Mouse (Mus musculus) stomach, postnatal 0 days (tissue): ENCODE results near the gene Slk.

Experiments
- CTCF ChIP-seq: IDR thresholded peaks from 2 replicates; pipeline ENCODE4 v1.5.1; 2016; ENCODE audit warnings: antibody characterized with exemption, low read depth, mild to moderate bottlenecking, moderate library complexity
- EP300 ChIP-seq: optimal IDR thresholded peaks from 2 replicates; pipeline ENCODE3; 2016; ENCODE audit warnings: antibody characterized with exemption

DNA sequence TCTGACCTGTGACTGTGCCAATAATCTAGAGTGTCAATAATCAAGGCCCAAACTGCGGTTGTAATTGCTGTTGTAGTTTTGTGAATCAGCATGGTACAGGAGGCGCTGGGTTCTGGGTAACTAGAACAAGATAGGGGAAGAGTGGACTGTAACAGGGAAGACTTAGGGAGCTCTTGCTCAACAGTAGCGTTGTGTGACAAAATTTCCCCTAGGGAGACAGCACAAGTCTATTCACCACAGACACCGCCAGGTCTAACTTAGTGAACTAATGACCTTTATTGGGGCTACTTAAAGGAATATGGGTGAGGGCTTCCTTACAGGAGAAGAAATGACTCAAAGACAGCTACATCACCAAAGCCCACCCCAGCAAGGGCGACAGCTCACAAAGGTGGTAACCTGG lies 9.4 kb upstream of the Slk start:
- no peak for TF ChIP-seq CTCF
- no peak for TF ChIP-seq EP300
